Mouse (Mus musculus): Measurements from ENCODE around the gene Surf6. TPM values are rescaled to one million over a fixed set of nuclear protein-coding genes. Genes with fewer than 3 reads are reported as not detected.

The Surf6 gene
- 17.3 and 24.2 TPM in 2 replicates for polyA plus RNA-seq (2012; ENCODE audit: low replicate concordance)

DNA sequence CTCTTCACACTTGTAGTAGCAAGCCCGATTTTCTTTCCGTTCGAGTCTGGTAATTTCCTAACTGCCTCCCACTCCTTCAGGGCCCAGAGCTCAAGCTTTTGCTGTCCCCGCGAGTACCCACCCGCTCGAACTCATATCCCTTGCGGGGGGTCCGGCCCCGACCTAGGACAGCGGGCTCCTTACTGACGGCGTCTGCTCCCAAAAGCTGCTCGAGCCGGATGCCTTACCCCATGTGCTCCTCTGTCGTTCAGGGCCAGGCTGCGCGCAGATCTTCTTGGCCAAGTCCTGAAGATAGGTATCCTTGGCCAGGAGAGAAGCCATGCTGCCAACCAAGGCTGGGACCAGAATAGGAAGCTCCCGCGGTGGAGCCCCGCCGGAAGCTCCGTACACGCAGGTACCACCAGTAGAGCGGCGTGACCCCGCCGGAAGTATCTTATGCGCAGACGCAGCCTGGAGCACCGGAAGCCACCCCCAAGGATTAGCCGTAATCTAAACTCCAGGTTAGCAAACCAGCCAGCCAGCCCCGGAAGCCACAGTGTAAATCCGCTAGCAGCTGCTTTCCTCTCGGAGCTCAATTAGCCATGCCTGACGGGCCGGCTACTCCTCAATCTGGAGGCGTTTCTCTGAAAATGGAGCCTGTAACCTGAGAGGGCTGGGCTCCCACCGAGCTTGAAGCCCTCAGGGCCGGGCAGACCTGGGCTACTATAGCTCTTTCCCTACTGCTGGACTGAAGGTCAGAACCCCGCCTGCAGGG is at the start of gene Surf6:
TSS of gene Surf6 (minus strand) at position 413 of the 754 bp plus-strand sequence.

GRCm38 (mm10) chr2:26933304-26934055 is 30.8 kb upstream of the Surf6 start, which contains the start of the genes Surf4 and Stkld1:
Gene Surf4 (minus strand): TSS chr2:26933928.
Gene Stkld1 (plus strand): TSS chr2:26934047.

DNA sequence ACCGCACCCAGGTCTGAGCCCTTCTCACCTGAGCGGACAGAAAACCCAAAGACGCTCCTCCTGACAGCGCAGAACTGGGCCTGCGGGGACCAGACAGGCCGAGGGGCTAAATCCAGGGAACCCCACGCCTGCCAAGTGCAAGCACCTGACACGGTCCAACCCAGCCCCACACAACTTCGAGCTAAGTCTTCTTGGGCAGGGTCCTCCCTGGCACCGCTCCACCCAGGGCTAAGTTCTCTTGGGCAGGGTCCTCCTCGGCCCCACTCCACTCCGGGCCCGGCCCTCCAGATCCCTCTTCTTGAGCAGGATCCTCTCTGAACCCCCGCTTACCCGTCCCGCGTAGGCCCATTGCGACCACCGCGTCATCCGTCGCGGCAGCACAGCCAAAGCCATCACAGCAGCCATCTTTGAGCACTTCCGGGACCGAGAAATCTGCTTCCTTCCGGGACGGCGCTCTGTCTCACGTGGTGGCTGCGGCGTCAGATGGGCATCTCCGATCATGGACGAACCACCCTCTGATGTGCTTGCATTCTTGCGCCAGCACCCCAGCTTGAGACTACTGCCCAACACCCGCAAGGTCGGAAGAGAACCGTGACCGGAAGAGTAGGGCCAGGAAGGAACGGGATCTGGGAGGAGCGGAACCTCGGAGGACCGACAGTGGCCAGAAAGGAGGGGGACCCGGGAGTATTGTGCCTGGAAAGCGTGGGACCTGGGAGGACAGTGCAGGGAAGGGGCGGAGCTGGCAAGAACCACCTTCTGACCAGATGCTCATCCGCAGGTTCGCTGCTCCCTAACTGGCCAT is 13.4 kb upstream of the Surf6 start, which contains the start of the genes Surf2 and Surf1:
TSS of gene Surf2 (plus strand) at position 441 of the 802 bp plus-strand sequence.
TSS of gene Surf1 (minus strand) at position 604 of the 802 bp plus-strand sequence.

GRCm38 (mm10) chr2:26910124-26910993 is 7.7 kb upstream of the Surf6 start, which contains the start of the genes Med22 and Rpl7a:
Gene Med22 (minus strand): TSS chr2:26910677.
Gene Rpl7a (plus strand): TSS chr2:26910764.

GRCm38 (mm10) chr2:26864879-26865278 is 37.8 kb downstream of the Surf6 start, which contains the start of gene Abo:
Gene Abo (minus strand): TSS chr2:26864979.

Other genes with a start within 250 kb of the Surf6 start
- 0.49 TPM in 1 of 2 replicates, not detected in the other for gene Lcn4, start 231.6 kb downstream of the Surf6 start, polyA plus RNA-seq (2012; ENCODE audit: low replicate concordance)
- not detected in 2 replicates for gene Abo, start 37.9 kb downstream of the Surf6 start, polyA plus RNA-seq (2012; ENCODE audit: low replicate concordance)
- 30.0 and 42.0 TPM in 2 replicates for gene Med22, start 7.8 kb upstream of the Surf6 start, polyA plus RNA-seq (2012; ENCODE audit: low replicate concordance)
- 1,773 and 2,822 TPM in 2 replicates for gene Rpl7a, start 7.9 kb upstream of the Surf6 start, polyA plus RNA-seq (2012; ENCODE audit: low replicate concordance)
- gene Surf2, start 13.5 kb upstream of the Surf6 start, polyA plus RNA-seq (2012; ENCODE audit: low replicate concordance) = 3.5 and 9.7 TPM in 2 replicates
- 16.2 and 34.5 TPM in 2 replicates for gene Surf1, start 13.7 kb upstream of the Surf6 start, polyA plus RNA-seq (2012; ENCODE audit: low replicate concordance)
- 81.8 and 126 TPM in 2 replicates for gene Surf4, start 31.0 kb upstream of the Surf6 start, polyA plus RNA-seq (2012; ENCODE audit: low replicate concordance)
- gene Stkld1, start 31.2 kb upstream of the Surf6 start, polyA plus RNA-seq (2012; ENCODE audit: low replicate concordance) = 0.08 and 0.20 TPM in 2 replicates
- 114 and 123 TPM in 2 replicates for gene Rexo4, start 61.5 kb upstream of the Surf6 start, polyA plus RNA-seq (2012; ENCODE audit: low replicate concordance)
- gene Adamts13, start 70.5 kb upstream of the Surf6 start, polyA plus RNA-seq (2012; ENCODE audit: low replicate concordance) = 0.13 and 0.31 TPM in 2 replicates
- gene Cacfd1, start 107.0 kb upstream of the Surf6 start, polyA plus RNA-seq (2012; ENCODE audit: low replicate concordance) = 13.2 and 37.1 TPM in 2 replicates
- gene Slc2a6, start 125.1 kb upstream of the Surf6 start, polyA plus RNA-seq (2012; ENCODE audit: low replicate concordance) = 18.4 and 23.1 TPM in 2 replicates
- not detected in 2 replicates for gene Mymk, start 169.3 kb upstream of the Surf6 start, polyA plus RNA-seq (2012; ENCODE audit: low replicate concordance)
- gene Adamtsl2, start 176.5 kb upstream of the Surf6 start, polyA plus RNA-seq (2012; ENCODE audit: low replicate concordance) = 0.08 and 1.0 TPM in 2 replicates
- 0.07 TPM in 1 of 2 replicates, not detected in the other for gene Fam163b, start 239.6 kb upstream of the Surf6 start, polyA plus RNA-seq (2012; ENCODE audit: low replicate concordance)